Mouse (Mus musculus) naive thymus-derived CD4-positive, alpha-beta T cell, adult 5 months (primary cell): ENCODE data around the gene Tmem200c. TPM values are rescaled to one million over a fixed set of nuclear protein-coding genes. Genes with fewer than 3 reads are reported as not detected.

Experiments used
- polyA plus RNA-seq: library from polyadenylated mRNA; unstranded; fragments of 100-300 nt; shearing (Covaris generic); gene quantifications from one replicate; pipeline ENCODE4 v1.2.1, GENCODE M21; 2017

Gene Tmem200c
- polyA plus RNA-seq = not detected

GRCm38 (mm10) chr17:68826323-68826722 lies at the start of gene Tmem200c:
Gene Tmem200c (plus strand): TSS chr17:68826623.

Other genes starting within 250 kb of the Tmem200c start
- 0.29 TPM for gene Epb41l3, start 249.1 kb downstream of the Tmem200c start, polyA plus RNA-seq